Mouse (Mus musculus) hindbrain, embryonic 13.5 days (tissue): Measurements from ENCODE around the gene Mybpc2. TPM values are rescaled to one million over a fixed set of nuclear protein-coding genes. Genes with fewer than 3 reads are reported as not detected.

Experiments used
- ATAC-seq: fragments of 200-750 bp; cut with Nextera tagmentation; 2 replicates; pipeline ENCODE4 v1.8.0; 2017; ENCODE audit warnings: moderate TSS enrichment; ENCODE audit not compliant: low FRiP score
- H3K27ac ChIP-seq: fragments of 300-500 bp; sonication (generic); 2 replicates; pipeline ENCODE4 v1.5.1; 2015; ENCODE audit warnings: inconsistent platforms, mild to moderate bottlenecking, moderate library complexity
- H3K27me3 ChIP-seq: fragments of 300-500 bp; sonication (generic); 2 replicates; pipeline ENCODE4 v1.6.1; 2015; ENCODE audit warnings: mild to moderate bottlenecking, inconsistent platforms
- H3K36me3 ChIP-seq: fragments of 300-500 bp; sonication (generic); 2 replicates; pipeline ENCODE4 v1.6.1; 2015; ENCODE audit warnings: mild to moderate bottlenecking, inconsistent platforms
- H3K4me1 ChIP-seq: fragments of 300-500 bp; sonication (generic); replicated peaks from 2 replicates; pipeline ENCODE4 v1.6.1; 2015; ENCODE audit warnings: inconsistent platforms
- H3K4me2 ChIP-seq: fragments of 300-500 bp; sonication (generic); 2 replicates; pipeline ENCODE4 v1.6.1; 2015; ENCODE audit warnings: inconsistent platforms, mild to moderate bottlenecking, moderate library complexity
- H3K4me3 ChIP-seq: fragments of 300-500 bp; sonication (generic); 2 replicates; pipeline ENCODE4 v1.5.1; 2015; ENCODE audit warnings: mild to moderate bottlenecking, inconsistent platforms
- H3K9ac ChIP-seq: fragments of 300-500 bp; sonication (generic); 2 replicates; pipeline ENCODE4 v1.6.1; 2015; ENCODE audit warnings: mild to moderate bottlenecking, inconsistent platforms
- H3K9me3 ChIP-seq: fragments of 300-500 bp; sonication (generic); 2 replicates; pipeline ENCODE4 v1.6.1; 2016; ENCODE audit warnings: inconsistent platforms
- WGBS: fragments of 180-500 bp; shearing (Covaris S2); methylation state at CpG from one replicate; pipeline ENCODE4 v1.1.7; 2015; 5-methylcytosine and 5-hydroxymethylcytosine counted together
- polyA plus RNA-seq: library from polyadenylated mRNA; unstranded; fragments of >200 nt; fragmentation: Nextera tagmentation; extraction: Ambion mirVana; gene quantifications from 2 replicates; pipeline ENCODE4 v1.2.1, GENCODE M21; 2015

Gene Mybpc2
- polyA plus RNA-seq, 1 experiment from 2014 or later = 0.08 TPM

DNA sequence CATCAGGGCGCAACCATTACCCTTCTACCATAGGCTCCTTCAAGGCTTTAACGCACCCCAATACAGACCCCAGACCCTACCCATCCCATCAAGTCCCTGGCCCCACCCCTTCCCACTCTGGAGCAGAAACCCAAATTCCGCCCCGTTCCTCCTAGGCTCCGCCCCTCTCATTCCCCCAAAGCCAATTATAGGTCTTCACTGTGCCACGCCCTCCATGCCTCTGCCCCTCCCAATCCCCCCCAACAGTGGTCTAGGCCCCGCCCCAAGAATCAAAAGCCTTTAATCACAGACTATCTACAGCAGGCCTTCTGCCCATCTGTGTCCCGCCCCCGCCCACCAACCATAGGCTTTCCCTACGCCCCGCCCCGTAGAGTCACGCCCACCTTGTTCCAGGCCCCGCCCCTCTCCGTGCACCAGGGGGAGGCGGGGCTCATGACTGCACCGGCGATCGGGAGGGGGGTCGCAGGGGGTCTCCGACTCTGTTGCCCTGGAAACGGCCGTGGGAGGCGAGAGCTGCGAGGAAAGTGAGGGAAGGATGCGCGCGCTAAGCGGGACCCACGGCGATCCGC, 28.8 kb upstream of the Mybpc2 start:
- ATAC-seq = peak; percentile 76
- Histone ChIP-seq H3K36me3 (peaks cover 31% of the 10 kb centered on the region), H3K4me1 (peaks cover 18% of the 10 kb centered on the region), H3K27ac (peak overlapping the region; percentile 91), H3K4me2 (peak overlapping the region; percentile 70), H3K9ac (peak overlapping the region; percentile 65), H3K4me3 (peak overlapping the region; percentile 71), H3K9me3 (no peaks in the 10 kb centered on the region), H3K27me3 (peaks cover 24% of the 10 kb centered on the region; the same call in 1 of the 2 replicates)
- 1% methylated on average over 32 of the region's 32 CpGs for WGBS

DNA sequence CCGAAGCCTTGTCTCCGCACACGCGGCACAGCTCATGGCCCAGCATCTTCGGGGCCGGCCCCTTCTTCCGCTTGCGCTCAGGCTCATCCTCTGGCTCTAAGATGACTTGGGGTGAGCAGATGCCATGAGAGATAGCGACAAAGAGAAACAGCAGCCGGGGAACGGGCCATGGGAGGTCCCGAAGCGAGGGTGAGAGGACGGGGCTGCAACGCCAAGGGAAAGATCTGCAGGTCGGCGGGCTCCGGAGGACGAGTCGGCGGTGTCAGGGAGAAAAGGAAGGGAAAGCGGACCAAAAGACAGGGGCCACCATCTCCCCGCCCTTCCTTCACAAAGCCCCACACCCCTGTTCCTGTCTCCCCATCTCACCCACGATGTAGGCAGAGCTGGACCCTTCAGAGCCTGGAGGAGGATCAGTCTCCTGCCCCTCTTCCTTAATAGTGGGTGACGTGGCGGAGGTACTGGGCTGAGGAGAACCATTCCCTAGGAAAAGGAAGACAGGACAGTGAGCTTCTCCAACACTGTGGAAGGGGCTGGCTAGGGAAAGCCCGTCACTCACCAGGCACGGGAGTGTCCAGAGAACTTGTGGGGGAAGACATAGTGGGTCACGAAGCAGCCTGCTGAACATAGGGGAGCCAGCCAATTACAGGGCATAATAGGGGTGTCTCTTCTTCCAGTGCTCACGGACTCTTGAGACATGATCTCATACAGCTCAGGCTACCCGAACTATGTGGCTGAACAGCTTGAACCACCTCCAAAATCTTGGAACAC, 27.9 kb upstream of the Mybpc2 start:
- H3K4me2 ChIP-seq = peak overlapping the region; percentile 70
- peak; percentile 15 for ATAC-seq
- H3K4me1 ChIP-seq = peaks cover 28% of the 10 kb centered on the region
- no peaks in the 10 kb centered on the region for H3K9me3 ChIP-seq
- peaks cover 21% of the 10 kb centered on the region; the same call in 1 of the 2 replicates for H3K27me3 ChIP-seq
- WGBS = 89% methylated on average over 30 of the region's 31 CpGs
- H3K9ac ChIP-seq = peak overlapping the region; percentile 65; the same call in 1 of the 2 replicates
- H3K4me3 ChIP-seq = peak overlapping the region; percentile 71
- 0 out of 2 replicates have a peak overlapping the region, but pooled peaks have one; percentile 91 for H3K27ac ChIP-seq
- H3K36me3 ChIP-seq = peaks cover 31% of the 10 kb centered on the region

DNA sequence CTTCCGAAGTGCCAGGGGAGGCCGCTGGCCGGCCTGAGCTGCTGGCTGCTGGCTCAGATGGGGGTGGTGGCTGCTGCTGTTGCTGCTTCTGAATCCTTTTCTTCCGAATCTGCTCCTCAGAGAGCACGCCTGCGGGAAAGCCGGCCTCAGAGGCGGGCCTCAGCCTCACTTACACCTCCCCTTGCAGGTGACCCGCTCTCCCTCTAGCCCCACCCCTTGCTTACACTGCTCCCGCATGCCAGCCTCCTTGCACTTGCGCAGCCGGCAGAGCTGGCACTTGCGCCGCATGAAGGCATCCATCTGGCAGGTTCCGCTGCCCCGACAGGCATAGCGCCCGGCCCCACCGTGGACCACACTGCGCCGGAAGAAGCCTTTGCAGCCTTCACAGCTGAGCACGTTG, 27.3 kb upstream of the Mybpc2 start:
- Histone ChIP-seq H3K4me1 (peaks cover 30% of the 10 kb centered on the region), H3K27me3 (peaks cover 15% of the 10 kb centered on the region; the same call in 1 of the 2 replicates), H3K9ac (no peak overlapping the region), H3K4me2 (no peak overlapping the region), H3K36me3 (peaks cover 31% of the 10 kb centered on the region), H3K27ac (no peak overlapping the region), H3K9me3 (no peaks in the 10 kb centered on the region), H3K4me3 (no peak overlapping the region)
- no peak for ATAC-seq
- WGBS = 83% methylated on average over 22 of the region's 22 CpGs

DNA sequence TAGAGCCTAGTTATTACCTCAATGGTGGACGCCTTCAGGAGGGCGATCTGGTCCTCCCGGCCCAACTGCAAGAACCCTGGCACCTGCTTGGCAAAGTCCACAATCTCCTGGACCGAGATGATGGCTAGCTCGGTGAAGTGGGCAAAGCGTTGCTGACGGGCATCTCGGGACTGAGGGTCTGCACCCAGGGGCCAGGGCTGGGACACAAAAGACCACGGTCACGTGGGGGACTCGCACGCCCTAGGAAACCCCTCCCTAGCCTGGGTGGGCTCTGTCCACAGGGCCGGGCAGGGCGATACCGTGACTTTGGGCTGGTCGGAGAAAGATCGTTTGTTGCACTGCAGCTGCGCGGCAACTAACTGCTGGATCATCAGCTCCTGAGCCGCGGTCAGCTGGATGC, 26.8 kb upstream of the Mybpc2 start:
- WGBS = 94% methylated on average over 21 of the region's 21 CpGs
- Histone ChIP-seq H3K27me3 (peaks cover 10% of the 10 kb centered on the region; the same call in 1 of the 2 replicates), H3K27ac (no peak overlapping the region), H3K4me3 (no peak overlapping the region), H3K9me3 (no peaks in the 10 kb centered on the region), H3K4me2 (no peak overlapping the region), H3K4me1 (peaks cover 30% of the 10 kb centered on the region), H3K36me3 (peaks cover 31% of the 10 kb centered on the region), H3K9ac (no peak overlapping the region)
- no peak for ATAC-seq

DNA sequence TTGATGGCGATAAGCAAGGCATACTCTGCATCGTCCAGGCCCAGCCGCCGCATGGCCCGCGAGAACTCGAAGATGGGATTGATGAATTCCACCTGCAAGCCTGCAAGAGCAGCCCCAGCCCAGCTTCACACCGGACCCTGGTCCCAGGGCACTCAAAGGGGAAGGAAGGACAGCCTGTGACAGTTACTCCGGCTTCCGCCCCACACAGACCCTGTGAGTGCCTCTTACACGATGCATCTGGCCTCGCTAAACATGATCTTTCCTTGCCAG, 25.9 kb upstream of the Mybpc2 start:
- peaks cover 31% of the 10 kb centered on the region for H3K36me3 ChIP-seq
- H3K27ac ChIP-seq = no peak overlapping the region
- H3K9me3 ChIP-seq = no peaks in the 10 kb centered on the region
- no peak for ATAC-seq
- no peak overlapping the region for H3K4me2 ChIP-seq
- 0 out of 2 replicates have a peak, but pooled peaks cover 2% of the 10 kb centered on the region for H3K27me3 ChIP-seq
- H3K4me1 ChIP-seq = peaks cover 30% of the 10 kb centered on the region
- H3K4me3 ChIP-seq = no peak overlapping the region
- no peak overlapping the region for H3K9ac ChIP-seq
- WGBS = 97% methylated on average over 12 of the region's 12 CpGs

DNA sequence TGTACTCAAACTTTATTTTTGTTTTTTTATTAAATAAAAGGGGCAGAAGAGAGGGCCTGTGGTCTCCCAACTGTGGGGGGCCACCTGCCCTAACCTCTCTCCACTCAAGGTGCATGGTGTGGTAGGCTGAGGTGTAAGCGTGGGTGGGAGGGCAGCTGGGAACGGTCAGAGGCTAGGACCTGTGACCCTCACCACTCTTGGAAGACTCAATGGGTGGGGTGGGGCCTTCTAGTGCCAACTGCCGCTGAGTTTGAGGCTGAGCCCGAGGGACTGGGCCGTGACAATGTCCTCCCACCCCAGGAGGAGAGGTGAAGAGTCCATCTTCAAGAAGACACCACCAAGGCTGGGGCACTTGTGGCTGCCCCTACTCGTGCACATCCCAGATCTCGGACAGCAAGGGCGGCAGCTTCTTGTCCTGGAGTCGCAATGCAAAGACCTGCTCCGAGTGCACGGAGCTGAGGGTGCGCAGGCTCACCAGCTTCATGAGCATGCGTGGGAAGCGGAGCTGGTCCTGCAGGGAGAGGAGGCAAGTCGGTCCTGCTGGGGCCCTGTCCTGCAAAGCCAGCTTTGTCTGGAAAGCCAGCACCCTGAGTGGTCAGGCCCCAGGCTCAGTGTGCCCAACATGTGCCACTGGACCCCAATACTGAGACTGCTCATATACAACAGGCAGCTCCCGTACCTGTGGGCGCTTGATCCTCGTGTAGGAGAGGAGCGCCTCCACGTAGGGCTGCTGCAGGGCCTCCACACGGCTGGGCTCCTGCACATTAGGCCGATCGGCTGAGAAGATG, 25.4 kb upstream of the Mybpc2 start:
- Histone ChIP-seq H3K27me3 (no peaks in the 10 kb centered on the region), H3K27ac (no peak overlapping the region), H3K9ac (no peak overlapping the region), H3K4me2 (no peak overlapping the region), H3K36me3 (peaks cover 31% of the 10 kb centered on the region), H3K4me1 (peaks cover 30% of the 10 kb centered on the region), H3K4me3 (no peak overlapping the region), H3K9me3 (no peaks in the 10 kb centered on the region)
- no peak for ATAC-seq
- 97% methylated on average over 23 of the region's 23 CpGs for WGBS

DNA sequence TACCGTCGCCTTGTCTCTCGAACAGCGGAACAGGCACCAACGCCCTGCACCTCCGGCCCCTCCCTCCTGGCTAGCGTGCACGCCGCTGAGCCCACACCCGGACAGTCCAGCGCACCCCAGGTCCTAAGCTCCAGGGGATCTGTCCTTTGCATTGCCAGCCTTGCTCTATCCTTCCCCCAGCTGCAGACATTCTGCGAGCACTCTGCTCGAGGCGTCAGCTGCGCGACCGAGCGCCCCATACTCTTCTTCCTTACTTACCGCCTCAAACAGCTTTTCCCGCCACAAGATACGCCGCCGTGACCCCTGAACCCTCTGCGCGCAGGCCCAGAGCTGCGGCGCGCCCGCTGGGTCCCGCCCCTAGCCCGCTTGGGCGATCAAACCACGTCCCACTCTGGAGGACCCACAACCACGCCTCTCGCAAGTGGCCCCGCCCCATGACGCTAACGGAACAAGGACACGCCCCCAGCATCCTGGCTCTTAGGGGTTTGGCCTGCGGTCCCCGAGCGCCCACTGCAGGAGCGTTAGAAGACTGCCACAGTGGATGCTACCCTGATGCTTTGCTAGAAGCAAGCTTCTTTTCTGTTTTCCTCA, 24.1 kb upstream of the Mybpc2 start, which contains the start of gene Pold1:
TSS of gene Pold1 (minus strand) at position 353 of the 591 bp plus-strand sequence.
- peak within 1 kb of the TSS; percentile 74 for H3K27ac ChIP-seq
- peaks cover 31% of the 10 kb centered on the region for H3K36me3 ChIP-seq
- WGBS = under 1% methylated on average over 43 of the region's 43 CpGs
- H3K9ac ChIP-seq = peak within 1 kb of the TSS; percentile 73
- no peaks in the 10 kb centered on the region for H3K27me3 ChIP-seq
- ATAC-seq = peak; percentile 89
- H3K4me2 ChIP-seq = peak within 1 kb of the TSS; percentile 93
- H3K9me3 ChIP-seq = no peaks in the 10 kb centered on the region
- H3K4me1 ChIP-seq = peaks cover 27% of the 10 kb centered on the region
- H3K4me3 ChIP-seq = peak within 1 kb of the TSS; percentile 58

DNA sequence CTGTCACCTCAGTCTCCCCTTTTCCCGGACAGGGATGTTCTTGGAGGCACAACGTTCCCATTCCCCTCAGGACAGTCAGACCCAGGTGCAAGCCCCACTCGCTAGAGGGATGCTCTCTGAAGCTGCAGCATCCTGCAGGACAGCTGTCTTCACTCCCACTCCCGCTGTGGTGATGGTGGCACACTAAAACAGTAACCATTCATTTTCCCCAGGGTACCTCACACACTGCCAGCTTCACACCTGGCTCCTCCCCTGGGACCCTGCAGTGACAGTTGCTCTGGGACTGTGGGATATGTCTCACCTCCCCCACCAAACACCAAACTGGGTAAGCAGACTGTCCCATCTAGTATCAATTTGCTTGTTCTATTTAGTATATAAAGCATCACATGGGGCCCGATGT, 23.3 kb upstream of the Mybpc2 start:
- Histone ChIP-seq H3K4me1 (peaks cover 18% of the 10 kb centered on the region), H3K9me3 (no peaks in the 10 kb centered on the region), H3K9ac (peak overlapping the region; percentile 73), H3K27ac (no peak overlapping the region), H3K4me3 (peak overlapping the region; percentile 58), H3K4me2 (peak overlapping the region; percentile 93), H3K27me3 (no peaks in the 10 kb centered on the region), H3K36me3 (peaks cover 31% of the 10 kb centered on the region)
- ATAC-seq = no peak
- 20% methylated on average over 5 of the region's 5 CpGs for WGBS

DNA sequence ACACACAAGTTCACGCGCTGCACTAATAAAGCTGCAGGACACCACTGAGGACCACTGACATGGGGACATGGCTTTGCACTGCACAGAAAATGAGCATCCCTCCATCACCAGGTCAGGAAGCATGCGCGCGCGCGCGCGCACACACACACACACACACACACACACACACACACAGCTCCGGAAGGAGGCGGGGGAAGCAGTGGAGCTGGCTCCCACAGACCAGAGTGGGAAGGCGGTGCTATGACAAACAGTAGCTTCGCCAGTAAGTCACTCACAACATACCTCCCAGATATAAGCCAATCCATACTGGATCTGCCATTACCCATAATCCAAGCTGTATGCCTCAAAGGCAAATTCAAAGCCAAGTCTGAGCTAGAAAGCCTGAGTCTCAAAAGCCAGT, 22.6 kb upstream of the Mybpc2 start:
- peak overlapping the region; percentile 73 for H3K9ac ChIP-seq
- no peaks in the 10 kb centered on the region for H3K27me3 ChIP-seq
- H3K4me3 ChIP-seq = no peak overlapping the region
- no peak overlapping the region for H3K27ac ChIP-seq
- WGBS = 99% methylated on average over 13 of the region's 13 CpGs
- peaks cover 33% of the 10 kb centered on the region for H3K36me3 ChIP-seq
- peaks cover 13% of the 10 kb centered on the region for H3K4me1 ChIP-seq
- peak overlapping the region; percentile 93; the same call in 1 of the 2 replicates for H3K4me2 ChIP-seq
- H3K9me3 ChIP-seq = no peaks in the 10 kb centered on the region
- no peak for ATAC-seq

DNA sequence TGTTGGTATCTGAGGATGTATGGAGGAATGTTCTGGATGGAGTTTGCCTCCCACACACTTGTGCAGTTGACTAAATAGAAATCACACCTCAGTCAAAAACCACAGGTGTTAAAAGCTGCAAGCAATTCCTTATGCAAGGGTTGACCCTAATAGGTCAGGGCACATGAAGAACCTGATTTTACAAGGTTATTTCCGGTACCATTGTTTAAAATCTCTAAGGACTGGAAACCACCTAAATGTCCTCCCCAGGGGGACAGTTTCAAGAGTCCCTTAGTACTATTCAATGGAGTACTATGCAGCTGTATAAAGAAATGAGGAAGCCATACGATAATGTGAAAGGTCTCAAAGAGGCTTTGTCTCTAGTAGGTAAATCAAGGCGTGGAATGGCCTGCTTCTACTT, 21.8 kb upstream of the Mybpc2 start:
- H3K27ac ChIP-seq = no peak overlapping the region
- H3K9ac ChIP-seq = no peak overlapping the region
- peaks cover 13% of the 10 kb centered on the region for H3K4me1 ChIP-seq
- no peak for ATAC-seq
- H3K4me2 ChIP-seq = no peak overlapping the region
- H3K36me3 ChIP-seq = peaks cover 32% of the 10 kb centered on the region
- no peaks in the 10 kb centered on the region for H3K9me3 ChIP-seq
- no peak overlapping the region for H3K4me3 ChIP-seq
- WGBS = 98% methylated on average over 3 of the region's 3 CpGs
- H3K27me3 ChIP-seq = no peaks in the 10 kb centered on the region

DNA sequence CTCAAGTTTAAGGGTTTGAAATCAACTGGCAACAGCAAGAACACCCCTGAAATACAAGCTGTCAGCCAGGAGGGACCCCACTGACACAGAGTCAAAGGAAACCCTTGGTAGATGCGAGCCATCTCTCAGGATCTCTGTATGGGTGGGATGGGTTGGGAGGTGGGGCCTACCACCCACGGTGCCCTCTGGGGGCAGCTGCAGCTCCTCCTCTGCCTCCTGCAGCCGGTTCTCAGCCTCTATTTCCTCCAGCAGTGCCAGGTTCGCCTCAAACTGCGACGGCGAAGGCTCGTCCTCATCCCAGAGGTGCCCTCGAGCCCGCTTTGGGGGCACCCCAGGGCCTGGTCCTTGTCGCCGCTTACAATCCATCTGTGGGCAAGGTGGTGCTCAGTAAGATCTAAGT, 18.6 kb upstream of the Mybpc2 start:
- peaks cover 45% of the 10 kb centered on the region for H3K36me3 ChIP-seq
- no peak overlapping the region for H3K27ac ChIP-seq
- no peak overlapping the region for H3K4me3 ChIP-seq
- no peaks in the 10 kb centered on the region for H3K9me3 ChIP-seq
- H3K4me2 ChIP-seq = no peak overlapping the region
- ATAC-seq = no peak
- H3K4me1 ChIP-seq = peaks cover 10% of the 10 kb centered on the region
- 80% methylated on average over 12 of the region's 12 CpGs for WGBS
- H3K9ac ChIP-seq = no peak overlapping the region
- no peaks in the 10 kb centered on the region for H3K27me3 ChIP-seq

DNA sequence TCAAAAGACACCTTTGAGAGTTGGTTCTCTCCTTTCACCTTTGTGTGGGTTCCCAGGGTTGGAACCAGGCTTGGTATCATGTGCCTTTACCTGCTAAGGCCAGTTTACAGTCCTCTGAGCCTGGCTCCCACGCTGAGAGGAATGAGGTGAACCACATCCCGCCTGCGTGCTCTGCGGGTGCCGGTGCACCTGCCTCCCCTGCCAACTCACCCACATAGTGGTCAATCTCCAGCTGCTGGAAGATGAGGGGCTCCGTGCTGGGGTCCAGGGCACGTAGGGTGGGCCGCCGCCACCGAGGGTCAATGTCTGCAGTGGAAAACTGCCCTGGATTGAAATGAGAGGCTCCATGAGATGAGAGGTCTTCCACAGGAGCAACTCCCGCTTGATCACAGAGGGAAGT, 18.1 kb upstream of the Mybpc2 start:
- Histone ChIP-seq H3K4me2 (no peak overlapping the region), H3K27me3 (no peaks in the 10 kb centered on the region), H3K9ac (no peak overlapping the region), H3K27ac (no peak overlapping the region), H3K36me3 (peaks cover 50% of the 10 kb centered on the region), H3K4me1 (peaks cover 4% of the 10 kb centered on the region), H3K9me3 (no peaks in the 10 kb centered on the region), H3K4me3 (no peak overlapping the region)
- ATAC-seq = no peak
- WGBS = 94% methylated on average over 11 of the region's 11 CpGs
